Mouse (Mus musculus): Measurements from ENCODE around the gene Gm17267. TPM values are rescaled to one million over a fixed set of nuclear protein-coding genes. Genes with fewer than 3 reads are reported as not detected.
"Not testable (repeated sequence)": the region's sequence is repeated elsewhere in the genome, so short reads cannot be mapped to it uniquely, and the experiment has no call there.

The Gm17267 gene
- polyA plus RNA-seq (2014; fragmentation: Nextera tagmentation; extraction: Ambion mirVana), result not detected in 2 replicates

DNA sequence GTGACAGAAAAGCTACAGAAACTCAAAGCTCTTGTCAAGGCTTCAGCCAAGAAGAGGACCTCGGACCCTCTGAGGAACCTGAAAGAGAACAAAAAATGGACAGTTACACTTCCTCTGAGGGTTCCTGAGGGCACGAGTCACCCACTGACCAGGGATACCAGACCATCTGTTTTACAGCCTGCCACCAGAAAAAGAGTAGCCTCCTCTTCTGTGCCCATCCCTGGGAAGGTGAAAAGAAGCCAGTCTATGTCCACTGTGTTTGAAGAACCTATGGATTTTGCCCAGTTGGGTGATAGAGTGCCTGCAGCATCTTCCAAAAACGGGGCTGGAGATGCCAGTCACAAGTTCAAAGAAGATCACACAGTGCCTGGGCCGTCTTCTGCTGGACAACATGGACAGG, at the start of gene Gm17267:
Gene Gm17267 (plus strand): TSS at position 301 of the 400 bp plus-strand sequence.
- ATAC-seq (ENCODE audit: low FRiP score); H3K36me3 ChIP-seq (ENCODE audit: control insufficient read depth, insufficient read depth, low read length); H3K27ac ChIP-seq (ENCODE audit: low read depth, low read length); H3K9me3 ChIP-seq (ENCODE audit: control insufficient read depth, low read length); H3K4me3 ChIP-seq (ENCODE audit: low read depth, low read length); H3K27me3 ChIP-seq (ENCODE audit: control insufficient read depth, insufficient read depth, low read length); H3K9ac ChIP-seq (ENCODE audit: low read depth, low read length); H3K4me1 ChIP-seq (replicated peaks; ENCODE audit: control insufficient read depth, insufficient read depth, low read length); H3K4me2 ChIP-seq (replicated peaks; ENCODE audit: low read depth, low read length); DNase-seq (ENCODE audit: low spot score): not testable (repeated sequence)
- no CpG with 5 or more reads among the region's 4 CpGs for WGBS

All from hindbrain, embryonic 11.5 days (tissue).